Mouse (Mus musculus) cerebellum, adult 2 months (tissue): ENCODE data around the gene Zfp708. TPM values are rescaled to one million over a fixed set of nuclear protein-coding genes. Genes with fewer than 3 reads are reported as not detected.

Experiments used
- DNase-seq, 2 experiments: peaks; one replicate each; pipeline ENCODE4 v3.0.0; 2021
- H3K27ac ChIP-seq: fragments of 200-500 bp; 2 replicates; pipeline ENCODE4 v1.5.1; 2012; ENCODE audit warnings: low read length, control low read depth, inconsistent platforms; ENCODE audit not compliant: insufficient read depth
- H3K27me3 ChIP-seq: fragments of 200-500 bp; 2 replicates; pipeline ENCODE4 v1.6.1; 2012; ENCODE audit warnings: inconsistent platforms, mild to moderate bottlenecking, low read length, moderate library complexity; ENCODE audit not compliant: control insufficient read depth, insufficient read depth
- H3K4me1 ChIP-seq: fragments of 200-500 bp; 2 replicates; pipeline ENCODE4 v1.6.1; 2011; ENCODE audit warnings: low read length; ENCODE audit not compliant: control insufficient read depth, insufficient read depth
- H3K4me3 ChIP-seq: fragments of 200-500 bp; replicated peaks from 2 replicates; pipeline ENCODE3; 2011; ENCODE audit warnings: mild to moderate bottlenecking, low read depth, low read length, control low read depth; ENCODE audit not compliant: insufficient read depth
- CTCF ChIP-seq: fragments of 200-500 bp; IDR thresholded peaks from 2 replicates; pipeline ENCODE4 v1.5.1; 2011; ENCODE audit warnings: low read depth, mild to moderate bottlenecking, control low read depth, low read length, moderate library complexity, borderline replicate concordance; ENCODE audit not compliant: insufficient read depth
- POLR2A ChIP-seq: fragments of 200-500 bp; IDR thresholded peaks from 2 replicates; pipeline ENCODE4 v1.6.1; 2011; ENCODE audit warnings: low read length, control low read depth, borderline replicate concordance; ENCODE audit not compliant: insufficient read depth
- whole genome bisulfite sequencing: fragments of 180-500 bp; shearing (Covaris S2); methylation state at CpG from one replicate; pipeline ENCODE4 v1.1.7; 2018; 5-methylcytosine and 5-hydroxymethylcytosine counted together
- polyA plus RNA-seq: library from polyadenylated mRNA; depleted of rRNA; stranded (reverse); fragments of >200 nt; gene quantifications from 2 replicates; pipeline ENCODE4 v1.2.3, GENCODE M21; 2012; rRNA removed

Gene Zfp708
- polyA plus RNA-seq, 1 experiment: 2.6 TPM

- Histone ChIP-seq H3K4me1 (no peaks in the 10 kb centered on the region), H3K27ac (no peak overlapping the region), H3K27me3 (no peaks in the 10 kb centered on the region; the same call in 1 of the 2 replicates), H3K4me3 (no peak overlapping the region)
- 90% methylated on average over 8 of the region's 8 CpGs for WGBS
- no peak for DNase-seq
- TF ChIP-seq POLR2A (no peak), CTCF (no peak)
Measured at GRCm38 (mm10) chr13:67065386-67065785, 32.4 kb downstream of the Zfp708 start.

GRCm38 (mm10) chr13:67062427-67062826 lies 35.3 kb downstream of the Zfp708 start:
- WGBS: 60% methylated on average over 7 of the region's 7 CpGs
- no peaks in the 10 kb centered on the region for H3K27me3 ChIP-seq
- no peak for DNase-seq
- H3K4me3 ChIP-seq: no peak overlapping the region
- TF ChIP-seq CTCF: no peak
- no peak for TF ChIP-seq POLR2A
- H3K4me1 ChIP-seq: no peaks in the 10 kb centered on the region
- H3K27ac ChIP-seq: no peak overlapping the region

GRCm38 (mm10) chr13:67060786-67061358 lies 36.9 kb downstream of the Zfp708 start, which contains the start of gene Zfp712:
Gene Zfp712, minus strand, starts transcription at chr13:67061170.
- WGBS: under 1% methylated on average over 27 of the region's 27 CpGs
- DNase-seq: peak; percentile 94
- Histone ChIP-seq H3K4me3 (peak within 1 kb of the TSS; percentile 91), H3K4me1 (no peaks in the 10 kb centered on the region), H3K27me3 (no peaks in the 10 kb centered on the region), H3K27ac (peak within 1 kb of the TSS; percentile 35; the same call in 1 of the 2 replicates)
- TF ChIP-seq POLR2A (peak; percentile 53; the same call in 1 of the 2 replicates), CTCF (no peak)

DNA sequence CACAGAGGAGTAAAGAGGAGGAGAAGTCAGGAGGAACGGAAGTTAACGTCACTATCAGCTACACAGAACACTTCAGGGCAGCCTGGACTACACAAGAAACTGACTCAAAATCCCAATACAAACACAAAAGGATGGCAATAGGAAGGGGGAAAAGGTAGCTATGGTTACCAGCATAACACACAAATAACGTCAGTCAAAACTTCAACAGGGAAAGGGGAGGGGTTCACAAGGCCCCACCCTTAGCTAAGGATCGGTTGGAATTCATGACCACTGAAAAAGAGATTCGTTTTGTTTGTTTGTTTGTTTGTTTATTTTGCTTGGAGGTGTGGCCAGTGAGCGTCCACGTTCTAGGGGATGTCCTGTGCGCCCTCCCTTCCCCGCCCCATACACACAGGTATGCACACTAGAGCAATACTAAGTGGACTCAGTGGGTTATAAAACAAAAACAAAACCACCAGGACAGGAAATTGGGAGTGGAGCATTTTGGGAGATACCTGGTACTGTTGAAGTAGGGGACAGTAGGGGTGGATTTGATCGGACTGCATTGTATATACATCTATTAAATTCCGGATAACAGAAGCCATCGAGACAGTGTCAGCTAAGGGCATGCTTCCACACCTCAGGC lies 37.5 kb downstream of the Zfp708 start:
- Histone ChIP-seq H3K4me1 (no peaks in the 10 kb centered on the region), H3K27me3 (no peaks in the 10 kb centered on the region), H3K27ac (no peak overlapping the region), H3K4me3 (peak overlapping the region; percentile 91)
- TF ChIP-seq CTCF: no peak
- no peak for TF ChIP-seq POLR2A
- 2% methylated on average over 12 of the region's 12 CpGs for WGBS
- DNase-seq: no peak

Other genes with a start within 250 kb of the Zfp708 start
- gene Gm10767, start 193.1 kb downstream of the Zfp708 start, polyA plus RNA-seq: 2.4 TPM in 2 replicates
- 2.9 and 3.6 TPM in 2 replicates for gene Zfp712, start 36.8 kb downstream of the Zfp708 start, polyA plus RNA-seq
- 1.9 and 2.0 TPM in 2 replicates for gene Gm28557, start 10.6 kb upstream of the Zfp708 start, polyA plus RNA-seq
- gene Rslcan18, start 18.3 kb upstream of the Zfp708 start, polyA plus RNA-seq: 0.16 TPM in 2 replicates
- 2.6 and 3.2 TPM in 2 replicates for gene Zfp759, start 23.7 kb upstream of the Zfp708 start, polyA plus RNA-seq
- gene Rsl1, start 75.2 kb upstream of the Zfp708 start, polyA plus RNA-seq: 3.0 and 3.1 TPM in 2 replicates
- gene Zfp455, start 96.5 kb upstream of the Zfp708 start, polyA plus RNA-seq: 0.84 and 1.1 TPM in 2 replicates
- 4.0 TPM in 2 replicates for gene Zfp458, start 180.5 kb upstream of the Zfp708 start, polyA plus RNA-seq
- 2.9 and 3.4 TPM in 2 replicates for gene Zfp457, start 208.5 kb upstream of the Zfp708 start, polyA plus RNA-seq
- gene Zfp595, start 234.6 kb upstream of the Zfp708 start, polyA plus RNA-seq: 2.3 and 2.4 TPM in 2 replicates